Mouse (Mus musculus) brain, embryonic 14.5 days (tissue): ENCODE measurements at regions not wholly inside any gene's neighbourhood (a gene's known extent, or its start where the extent isn't known, plus 50 kb on each side); places are given as distances from the start of the nearest gene placed in this dataset.

ENCODE experiments used
- CTCF ChIP-seq: fragments of 200-500 bp; IDR thresholded peaks from 2 replicates; pipeline ENCODE4 v1.5.1; 2012; ENCODE audit warnings: inconsistent platforms, mild to moderate bottlenecking, moderate library complexity, borderline replicate concordance; ENCODE audit not compliant: insufficient read depth, insufficient read length; ENCODE audit errors: extremely low read depth
- POLR2A ChIP-seq: fragments of 200-500 bp; IDR thresholded peaks from 2 replicates; pipeline ENCODE4 v1.6.1; 2012; ENCODE audit warnings: mild to moderate bottlenecking, inconsistent platforms, borderline replicate concordance; ENCODE audit not compliant: poor library complexity, insufficient read depth, insufficient read length, severe bottlenecking; ENCODE audit errors: extremely low read depth

DNA sequence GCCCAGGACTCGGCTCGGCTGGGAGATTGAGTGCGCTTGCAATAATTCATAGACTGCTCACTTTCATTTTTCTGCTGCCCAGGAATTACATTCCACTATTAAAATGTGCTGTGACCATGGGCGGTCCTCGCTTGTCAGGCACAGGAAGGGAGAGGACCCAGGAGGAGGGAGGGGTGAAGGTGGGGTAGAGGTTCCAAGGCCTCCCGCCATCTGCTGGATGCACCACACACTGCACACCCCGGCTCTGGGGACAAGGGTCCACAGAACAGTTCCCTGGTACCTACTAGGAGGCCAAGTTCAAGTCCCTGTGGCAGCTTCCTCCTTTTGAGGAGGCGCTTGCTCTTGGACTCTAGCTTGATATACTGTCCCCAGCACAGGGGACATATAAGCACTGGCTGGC, 83.8 kb upstream of the Nkx1-1 start:
- no peak; the same call in 1 of the 2 replicates for TF ChIP-seq CTCF
- TF ChIP-seq POLR2A: no peak
